Mouse (Mus musculus) small intestine, adult 2 months (tissue): ENCODE data around the gene Dcbld1.
"Not testable (repeated sequence)": the region's sequence is repeated elsewhere in the genome, so short reads cannot be mapped to it uniquely, and the experiment has no call there.

Source experiments
- CTCF ChIP-seq: fragments of 200-500 bp; IDR thresholded peaks from 2 replicates; pipeline ENCODE4 v1.5.1; 2012; ENCODE audit warnings: low read depth, mild to moderate bottlenecking, control low read depth, inconsistent platforms, low read length, moderate library complexity, mixed read lengths; ENCODE audit not compliant: insufficient replicate concordance, insufficient read length; ENCODE audit errors: extremely low read depth
- POLR2A ChIP-seq: fragments of 200-500 bp; IDR thresholded peaks from 2 replicates; pipeline ENCODE4 v1.6.1; 2012; ENCODE audit warnings: low read depth, mild to moderate bottlenecking, control low read depth, inconsistent platforms, low read length, moderate library complexity

DNA sequence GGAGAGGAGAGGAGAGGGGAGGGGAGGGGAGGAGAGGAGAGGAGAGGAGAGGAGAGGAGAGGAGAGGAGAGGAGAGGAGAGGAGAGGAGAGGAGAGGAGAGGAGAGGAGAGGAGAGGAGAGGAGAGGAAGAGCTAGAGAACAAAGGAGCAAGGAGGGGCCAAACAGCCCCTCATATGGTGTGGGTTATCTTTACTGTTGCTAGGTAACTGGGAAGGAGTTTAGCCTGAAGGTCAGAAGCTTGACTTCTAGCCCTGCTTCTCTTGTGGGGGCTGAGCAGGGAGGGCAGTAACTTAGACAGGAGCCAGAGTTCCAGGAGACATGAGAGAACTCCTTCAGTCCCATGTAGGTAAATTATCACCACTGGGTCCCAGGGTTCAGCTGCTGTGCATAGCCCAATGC lies 65.1 kb downstream of the Dcbld1 start:
- TF ChIP-seq CTCF, POLR2A: not testable (repeated sequence)
